24 mouse cellular contexts compared by ENCODE assay signal in the genomic region with DNA sequence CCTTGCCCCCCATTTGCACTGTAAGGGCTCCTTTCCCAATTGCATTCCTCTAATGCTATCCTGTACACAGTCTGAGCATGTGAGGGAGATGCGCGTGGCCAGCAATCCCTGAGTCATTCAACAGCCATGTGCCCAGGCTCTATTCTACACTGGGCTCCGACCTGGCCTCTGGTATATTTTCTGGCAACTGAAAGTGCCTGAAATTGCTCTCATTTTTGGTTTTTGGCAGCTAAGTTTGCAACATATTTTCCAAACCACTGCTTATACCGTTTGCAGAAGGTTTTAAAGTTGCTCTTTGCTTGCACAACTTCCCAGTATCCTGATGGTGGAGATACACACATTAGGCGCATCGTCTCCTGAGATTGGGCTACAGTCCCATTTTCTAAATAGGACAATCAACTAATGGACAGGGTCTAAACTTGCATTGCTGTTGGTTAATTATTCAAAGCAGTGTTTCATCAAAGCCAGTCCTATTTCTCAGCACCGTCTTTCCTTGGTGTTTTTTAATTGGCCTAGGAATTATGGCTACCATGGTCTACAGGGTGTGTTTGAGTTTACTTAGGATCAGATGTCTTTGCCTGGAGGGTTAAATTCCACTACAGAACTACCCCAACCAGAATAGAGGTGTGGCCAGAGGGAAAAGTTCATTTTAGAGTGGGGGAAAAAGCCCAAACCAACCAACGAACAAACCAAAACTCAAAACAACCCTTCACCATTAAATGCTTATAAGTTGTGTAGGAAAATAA. TPM values are rescaled to one million over a fixed set of nuclear protein-coding genes. Genes with fewer than 3 reads are reported as not detected.
DNase-seq lines count a peak whose midpoint lies in the region; ATAC-seq lines count a peak whose summit lies in the region.
"Had no signal": no experiment of that assay in that cellular context is flagged by ENCODE, and none has a peak within 500 bp of the region (broad histone marks: within the 10 kb centered on the region; RNA-seq: fewer than 3 reads in every experiment).

No protein-coding gene starts in this region.

- WGBS in hindbrain, embryonic 13.5 days: 88% methylated on average over 8 of the region's 8 CpGs

- no peak overlapping the region for H3K4me3 ChIP-seq in hindbrain, embryonic 13.5 days
- H3K4me3 ChIP-seq: embryonic facial prominence, embryonic 12.5 days; heart, adult 2 months; limb, embryonic 15.5 days; midbrain, embryonic 12.5 days had no signal

- ATAC-seq in megakaryocyte, adult 5-6 weeks (ENCODE audit: poor library complexity, severe bottlenecking): peak; percentile 43
- no peak for ATAC-seq in hindbrain, embryonic 13.5 days (ENCODE audit: low FRiP score)
- ATAC-seq: forebrain, embryonic 14.5 days had no signal

- no peaks in the 10 kb centered on the region for H3K4me1 ChIP-seq in hindbrain, embryonic 13.5 days (replicated peaks)
- H3K4me1 ChIP-seq: embryonic facial prominence, embryonic 12.5 days; limb, embryonic 15.5 days; midbrain, embryonic 12.5 days had no signal

- DNase-seq in 3134 (ENCODE audit: extremely low read depth, insufficient read length, low spot score) (peak; percentile 77), NIH3T3 (ENCODE audit: low read depth) (peak; percentile 55)
- peak; percentile 76 for DNase-seq in fibroblast of lung, adult 2 months (ENCODE audit: low read depth)
- no peak for DNase-seq in left cerebral cortex, adult 9 months (ENCODE audit: low spot score in 2 of 2)
- DNase-seq in ovary, adult 18-20 months (ENCODE audit: low spot score): no peak
- no peak for DNase-seq in cerebellum, adult 8-10 months
- DNase-seq: adrenal gland, postnatal 14 days; B cell, adult 2 months; cerebellum, postnatal 10 days; gastrocnemius, postnatal 10 days; heart, adult 2 months; kidney, adult 11 months; kidney, postnatal 4 days; layer of hippocampus, adult 9-11 months; left cerebral cortex, postnatal 4 days; lung, postnatal 4 days had no signal

- no peaks in the 10 kb centered on the region for H3K36me3 ChIP-seq in hindbrain, embryonic 13.5 days
- H3K36me3 ChIP-seq: embryonic facial prominence, embryonic 12.5 days; limb, embryonic 15.5 days; midbrain, embryonic 12.5 days had no signal

- no peaks in the 10 kb centered on the region for H3K27me3 ChIP-seq in hindbrain, embryonic 13.5 days
- H3K27me3 ChIP-seq: embryonic facial prominence, embryonic 12.5 days; limb, embryonic 15.5 days; midbrain, embryonic 12.5 days had no signal

- no peak overlapping the region for H3K9ac ChIP-seq in hindbrain, embryonic 13.5 days
- H3K9ac ChIP-seq: embryonic facial prominence, embryonic 12.5 days; hindbrain, embryonic 14.5 days; limb, embryonic 15.5 days; midbrain, embryonic 12.5 days had no signal

- H3K4me2 ChIP-seq in hindbrain, embryonic 13.5 days: no peak overlapping the region
- H3K4me2 ChIP-seq: embryonic facial prominence, embryonic 12.5 days; hindbrain, embryonic 14.5 days; limb, embryonic 15.5 days; midbrain, embryonic 12.5 days had no signal

- no peaks in the 10 kb centered on the region for H3K9me3 ChIP-seq in hindbrain, embryonic 13.5 days
- H3K9me3 ChIP-seq: embryonic facial prominence, embryonic 12.5 days; limb, embryonic 15.5 days; midbrain, embryonic 12.5 days had no signal

- no peak overlapping the region for H3K27ac ChIP-seq in hindbrain, embryonic 13.5 days
- H3K27ac ChIP-seq: embryonic facial prominence, embryonic 12.5 days; heart, adult 2 months; hindbrain, embryonic 14.5 days; limb, embryonic 15.5 days; midbrain, embryonic 12.5 days had no signal

RNA-seq across cellular contexts. Expression of a gene that starts 46.7 kb away (rescaled TPM):
- 0.58 and 1.4 TPM in 2 replicates for total RNA-seq in megakaryocyte, adult 5-6 weeks (2015)
- 0.70 and 1.1 TPM in 2 replicates for total RNA-seq in megakaryocyte, adult 5-6 weeks (2017)
- polyA plus RNA-seq in hindbrain, embryonic 13.5 days (2015; fragmentation: Nextera tagmentation; extraction: Ambion mirVana): 6.1 and 7.3 TPM in 2 replicates
- total RNA-seq: MEL had no signal

Comparison
In these comparisons a context has a peak if more than half of its experiments do, and no peak if none do; other contexts are left out.
1. DNase-seq: peak in 3134 (single experiment), NIH3T3 (single experiment) and fibroblast of lung, adult 2 months (single experiment); none in left cerebral cortex, adult 9 months (0 of 2), ovary, adult 18-20 months (single experiment) and cerebellum, adult 8-10 months (single experiment).